Mouse (Mus musculus) frontal cortex, adult 2 months (tissue): ENCODE measurements at regions not wholly inside any gene's neighbourhood (a gene's known extent, or its start where the extent isn't known, plus 50 kb on each side); places are given as distances from the start of the nearest gene placed in this dataset.
A peak's percentile ranks its signal among the peaks of the same experiment; 100 is the strongest.

Experiments used
- DNase-seq, 2 experiments: peaks; one replicate each; pipeline ENCODE4 v3.0.0; 2022; ENCODE audit warnings: low spot score in 1 of 2; ENCODE audit errors: extremely low spot score in 1 of 2

DNA sequence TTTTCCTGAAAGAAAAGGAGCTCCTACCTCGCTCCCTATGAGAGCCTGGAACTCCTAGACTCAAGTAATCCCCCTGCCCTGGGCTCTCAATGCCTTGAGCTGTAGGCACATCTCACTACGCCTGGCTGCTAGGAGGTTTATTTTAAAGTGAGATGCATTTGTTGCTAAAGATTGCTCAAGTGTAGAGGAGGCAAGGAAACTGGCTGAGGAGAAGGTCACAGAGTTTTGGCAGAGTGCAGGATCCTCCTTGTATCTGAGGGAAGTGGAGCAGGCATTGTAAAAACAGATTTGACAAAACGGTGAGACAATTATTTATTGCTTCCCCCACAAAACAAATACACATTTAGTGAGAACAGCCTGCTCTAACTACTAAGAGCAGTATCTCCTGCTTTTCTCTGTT lies 228.7 kb downstream of the Gm5426 start:
- DNase-seq = no peak

- no peak for DNase-seq
These were observed 230.5 kb downstream of the Gm5426 start for GRCm38 (mm10) chr10:96366871-96367270.

DNA sequence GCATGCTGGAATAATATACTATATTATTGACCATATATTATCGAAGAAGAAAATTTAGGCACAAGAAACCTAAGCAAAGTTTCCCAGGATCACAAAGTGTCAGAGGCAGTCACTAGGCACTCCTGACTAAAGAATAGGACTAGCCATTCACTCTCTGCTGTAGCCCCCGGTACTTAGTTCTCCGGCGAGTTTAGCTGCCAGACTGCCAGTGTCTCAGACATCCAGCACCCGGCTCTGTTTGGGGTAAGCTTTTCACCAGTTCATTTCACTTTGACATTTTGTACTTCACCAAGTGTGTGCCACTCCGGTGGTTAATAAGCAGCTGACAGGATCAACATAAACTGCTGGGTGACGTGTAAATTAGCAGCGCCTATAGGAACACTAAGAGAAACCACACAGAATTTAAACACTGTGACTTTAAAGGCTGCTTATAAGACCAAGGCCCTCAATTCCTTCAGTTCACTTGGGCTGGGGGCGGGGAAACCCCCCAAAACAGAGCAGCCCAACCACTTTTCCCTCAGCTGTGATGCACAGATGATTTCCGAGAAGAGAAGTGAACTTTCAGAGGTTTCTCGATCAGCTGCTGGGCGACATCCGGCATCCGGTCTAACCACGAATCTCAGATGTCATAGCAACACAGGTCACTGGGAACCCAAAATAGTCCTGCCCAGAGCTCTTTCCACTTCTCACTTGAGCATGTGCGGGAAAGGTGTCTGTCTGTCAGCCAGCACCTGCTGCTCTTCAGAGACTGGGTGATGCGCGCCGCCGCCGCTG lies 234.3 kb downstream of the Gm5426 start:
- DNase-seq = no peak

GRCm38 (mm10) chr10:96371321-96371653 lies 234.9 kb downstream of the Gm5426 start:
- peak in 1 of 2 experiments; percentile 28 for DNase-seq

DNA sequence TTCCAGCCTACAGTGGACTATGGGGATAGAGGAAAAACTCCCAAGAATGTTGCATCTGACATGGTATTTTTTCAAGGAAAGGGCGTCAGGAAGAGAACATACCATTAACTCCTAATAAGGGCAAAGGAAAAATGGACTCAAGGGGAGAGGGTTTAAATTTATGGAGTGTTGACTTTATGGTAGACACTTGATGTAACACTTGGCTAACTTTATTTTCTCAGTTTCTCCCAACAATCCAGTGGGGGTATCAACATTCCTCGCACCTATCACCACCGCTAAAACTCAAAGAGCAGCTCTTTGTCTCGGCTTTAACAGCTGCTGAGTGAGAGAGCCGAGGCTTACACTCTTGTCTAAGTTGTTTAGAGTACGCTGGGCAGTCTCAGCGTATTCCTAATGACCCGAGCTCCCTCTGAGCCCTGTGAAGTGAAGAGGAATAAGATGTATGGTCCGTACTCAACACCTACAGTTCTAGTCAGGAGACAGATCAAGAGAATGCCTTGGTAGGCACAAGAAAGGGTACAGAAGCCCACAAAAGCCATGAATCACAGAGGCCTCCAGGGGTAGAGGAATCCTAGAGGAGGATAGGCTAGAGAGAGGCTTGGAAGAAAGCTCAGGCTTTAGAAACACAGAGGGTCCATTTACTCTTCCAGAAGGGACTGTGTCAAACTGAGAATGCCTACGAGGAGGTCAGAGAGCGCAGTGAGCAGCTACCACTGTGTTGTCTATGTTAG lies 236.4 kb downstream of the Gm5426 start:
- no peak for DNase-seq

- DNase-seq = no peak
These were observed 237.1 kb downstream of the Gm5426 start for GRCm38 (mm10) chr10:96373481-96373880.

DNA sequence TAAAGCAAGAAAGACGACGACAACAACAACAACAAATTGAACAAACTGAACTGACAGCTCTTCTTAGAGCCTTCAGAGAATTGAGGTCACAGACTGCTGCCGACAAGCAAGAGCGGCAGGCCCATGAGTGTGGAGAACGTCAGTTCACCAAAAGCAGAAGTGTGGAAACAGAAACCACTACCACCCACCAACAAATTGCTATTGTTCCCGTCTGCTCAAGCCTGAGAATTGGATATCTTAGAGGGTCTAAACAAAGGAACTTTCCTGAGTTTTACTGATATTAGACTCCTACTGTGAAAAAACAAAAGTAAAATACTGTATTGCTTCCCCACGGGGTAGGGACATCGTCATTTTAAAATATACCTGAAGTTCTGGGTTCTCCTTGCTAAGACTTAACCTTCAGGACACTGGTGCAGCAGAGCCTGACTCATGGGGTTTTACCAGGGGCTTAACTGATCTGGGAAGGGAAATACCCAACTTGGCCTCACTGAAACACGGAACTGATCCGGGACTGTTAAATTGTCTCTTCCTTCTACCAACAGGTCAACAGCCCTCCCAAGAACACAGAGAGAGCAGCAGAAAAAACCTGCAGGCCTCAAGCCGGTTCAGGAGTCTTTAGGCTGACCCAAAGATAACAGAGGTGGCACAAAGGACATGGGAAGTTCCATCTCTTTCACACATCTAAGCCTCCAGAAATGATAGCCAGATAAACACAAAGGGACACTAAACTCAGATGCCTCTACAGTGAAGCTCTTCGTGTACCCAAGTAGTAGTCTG lies 238.1 kb downstream of the Gm5426 start:
- no peak for DNase-seq

DNA sequence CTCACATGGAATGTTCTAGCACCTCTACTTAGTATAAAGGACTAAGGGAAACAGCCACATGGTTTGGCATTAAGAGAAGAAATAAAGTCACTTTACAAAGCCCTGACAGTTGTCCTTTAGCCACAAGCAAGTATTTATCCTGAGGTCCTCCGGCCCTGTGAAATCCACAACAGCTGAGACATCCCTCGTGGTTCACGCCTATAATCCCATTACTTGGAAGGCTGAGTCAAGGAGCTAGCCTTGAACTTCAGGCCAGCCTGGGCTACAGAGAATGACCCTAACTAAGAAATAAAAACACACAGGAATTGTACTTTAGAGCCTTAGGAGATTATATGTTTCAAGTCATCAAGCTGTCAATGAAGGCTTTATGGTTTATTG lies 238.7 kb downstream of the Gm5426 start:
- DNase-seq = no peak

DNA sequence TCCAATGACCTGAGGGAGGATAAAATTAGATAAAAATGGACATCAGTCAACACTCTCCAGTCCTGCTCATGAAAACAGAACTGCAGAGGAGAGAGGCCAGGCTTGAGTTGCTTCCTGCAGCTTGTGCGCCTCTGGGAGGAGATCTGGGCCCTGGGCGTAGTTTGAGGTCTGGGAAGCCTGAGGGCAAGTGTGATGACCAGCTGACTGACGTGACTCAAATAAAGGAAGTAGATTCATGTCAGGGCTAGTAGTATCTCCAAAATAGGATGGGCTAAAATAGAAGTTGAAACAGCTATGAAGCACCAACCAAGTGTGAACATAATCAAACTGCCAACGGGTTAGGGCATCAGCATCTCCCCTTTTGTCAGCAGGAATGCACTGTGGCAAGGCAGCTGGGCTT lies 239.3 kb upstream of the Btg1 start:
- DNase-seq = no peak

DNA sequence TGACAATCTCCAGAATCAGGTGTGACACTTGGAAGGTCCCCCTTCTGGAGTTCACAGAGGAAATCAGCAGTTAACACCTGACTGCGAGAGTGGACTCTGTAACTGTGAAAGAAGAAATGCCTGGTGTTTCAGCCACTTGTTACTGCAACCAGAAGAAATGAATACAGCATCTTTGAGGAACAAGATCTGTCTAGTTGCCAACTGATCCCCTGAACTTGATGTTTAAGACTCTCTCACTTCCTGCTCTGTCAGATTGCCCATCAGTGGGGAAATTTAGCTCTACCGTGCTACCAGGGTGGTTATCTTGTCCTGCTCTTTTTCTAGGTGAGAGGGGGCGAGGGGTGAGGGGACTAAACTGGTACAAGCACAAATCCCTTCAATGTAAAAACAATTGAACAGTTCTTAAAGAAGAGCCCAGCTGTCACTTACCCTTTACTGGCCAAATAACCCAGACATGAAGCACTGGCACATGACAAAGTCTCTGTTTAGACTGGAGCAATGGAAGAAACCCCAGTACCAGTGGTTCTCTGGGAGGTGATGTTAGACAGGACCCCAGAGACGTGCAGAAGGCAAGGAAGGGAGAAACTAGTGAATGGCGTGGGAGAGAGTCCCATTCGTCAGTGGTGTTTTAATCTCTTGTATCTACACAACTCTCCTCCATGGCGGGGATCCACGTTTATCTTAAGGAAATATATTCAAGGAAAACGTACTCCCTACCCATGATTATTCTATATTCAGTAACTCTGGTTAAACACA lies 237.6 kb upstream of the Btg1 start:
- DNase-seq = no peak

- no peak for DNase-seq
These were observed 235.1 kb upstream of the Btg1 start for GRCm38 (mm10) chr10:96381664-96382063.

- no peak for DNase-seq
These were observed 225.1 kb upstream of the Btg1 start for GRCm38 (mm10) chr10:96391748-96392147.

- DNase-seq = no peak
These were observed 224.0 kb upstream of the Btg1 start for GRCm38 (mm10) chr10:96392836-96393235.

- no peak for DNase-seq
These were observed 222.6 kb upstream of the Btg1 start for GRCm38 (mm10) chr10:96394210-96394609.

- no peak for DNase-seq
These were observed 221.8 kb upstream of the Btg1 start for GRCm38 (mm10) chr10:96395017-96395416.

GRCm38 (mm10) chr10:96397931-96398561 lies 218.8 kb upstream of the Btg1 start:
- peak in 1 of 2 experiments; percentile 19 for DNase-seq

GRCm38 (mm10) chr10:96398562-96399288 lies 218.1 kb upstream of the Btg1 start:
- no peak for DNase-seq

DNA sequence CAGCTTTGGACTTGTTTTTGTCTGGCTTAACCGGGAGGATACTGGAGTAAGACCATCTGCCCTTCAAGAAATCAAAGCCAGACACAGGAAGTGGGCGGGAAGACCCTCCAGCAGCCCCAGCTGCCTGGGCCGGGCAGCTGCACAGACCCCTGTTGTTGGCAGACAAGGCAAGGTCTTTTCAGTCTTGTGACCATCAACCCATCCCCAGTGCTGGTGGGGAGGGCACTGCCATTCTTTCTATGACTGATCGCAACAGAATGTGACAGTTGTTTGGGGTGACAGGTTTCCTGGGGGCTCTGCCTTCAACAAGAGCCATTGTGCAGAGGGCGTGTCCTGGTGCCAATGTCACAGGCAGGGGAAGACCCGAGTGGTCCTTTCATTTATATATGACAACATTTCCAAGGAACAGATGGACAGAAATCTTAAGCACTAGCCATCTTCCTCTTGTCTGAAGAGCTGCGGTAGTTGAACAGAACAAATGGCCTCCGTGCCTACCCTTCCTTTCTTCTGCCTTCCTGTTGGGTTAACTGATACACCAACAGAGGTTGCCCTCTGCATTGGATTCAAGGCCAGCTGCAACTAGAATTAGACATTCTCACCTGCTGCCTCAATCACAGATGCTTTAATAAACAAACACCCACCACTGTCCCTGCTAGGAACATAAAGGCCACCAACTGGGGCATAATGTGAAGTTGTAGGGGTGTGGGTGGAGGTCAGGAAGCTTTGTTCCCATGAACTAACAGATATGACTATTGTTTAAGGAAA lies 217.0 kb upstream of the Btg1 start:
- DNase-seq = no peak

DNA sequence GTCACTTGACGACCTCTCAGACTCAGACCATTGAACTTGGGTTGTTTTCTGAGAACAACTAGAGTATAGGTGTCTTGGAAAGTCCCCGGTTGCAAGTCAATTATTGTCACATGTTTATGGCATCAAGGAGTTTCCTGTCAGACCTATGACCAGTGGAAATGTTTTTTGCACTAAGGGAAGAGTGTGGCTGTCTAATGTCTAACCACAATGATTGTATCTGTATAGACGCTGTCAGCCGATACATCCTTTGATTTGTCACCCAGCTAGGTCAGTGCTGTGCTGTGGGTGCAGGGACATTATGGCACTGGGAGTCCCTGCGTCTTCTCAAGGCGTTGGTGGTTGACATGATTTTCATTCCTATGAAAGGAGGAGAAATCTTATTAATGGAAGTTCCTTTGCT lies 216.0 kb upstream of the Btg1 start:
- no peak for DNase-seq
